Mouse (Mus musculus) testis, adult 2 months (tissue): ENCODE data around the gene Sh3d21. TPM values are rescaled to one million over a fixed set of nuclear protein-coding genes. Genes with fewer than 3 reads are reported as not detected.
A peak's percentile ranks its signal among the peaks of the same experiment; 100 is the strongest.

Experiments used
- H3K27ac ChIP-seq: fragments of 200-500 bp; 2 replicates; pipeline ENCODE4 v1.5.1; 2012; ENCODE audit warnings: low read depth, low read length; ENCODE audit not compliant: control insufficient read depth, insufficient read depth
- H3K27me3 ChIP-seq: fragments of 200-500 bp; 2 replicates; pipeline ENCODE4 v1.6.1; 2012; ENCODE audit warnings: mild to moderate bottlenecking, low read length, moderate library complexity; ENCODE audit not compliant: control insufficient read depth, insufficient read depth
- H3K36me3 ChIP-seq: fragments of 200-500 bp; 2 replicates; pipeline ENCODE4 v1.6.1; 2012; ENCODE audit warnings: mild to moderate bottlenecking, low read length; ENCODE audit not compliant: control insufficient read depth, insufficient read depth
- H3K4me1 ChIP-seq: fragments of 200-500 bp; 2 replicates; pipeline ENCODE4 v1.6.1; 2012; ENCODE audit warnings: low read length; ENCODE audit not compliant: control insufficient read depth, insufficient read depth
- H3K4me3 ChIP-seq: fragments of 200-500 bp; 2 replicates; pipeline ENCODE4 v1.5.1; 2012; ENCODE audit warnings: low read depth, mild to moderate bottlenecking, low read length, moderate library complexity, mixed read lengths; ENCODE audit not compliant: control insufficient read depth
- CTCF ChIP-seq: fragments of 200-500 bp; IDR thresholded peaks from 2 replicates; pipeline ENCODE4 v1.5.1; 2012; ENCODE audit warnings: low read depth, mild to moderate bottlenecking, inconsistent platforms, low read length, moderate library complexity; ENCODE audit not compliant: control insufficient read depth, insufficient read depth, insufficient replicate concordance
- POLR2A ChIP-seq: fragments of 200-500 bp; IDR thresholded peaks from 2 replicates; pipeline ENCODE4 v1.6.1; 2012; ENCODE audit warnings: low read depth, mild to moderate bottlenecking, inconsistent platforms, low read length, moderate library complexity; ENCODE audit not compliant: control insufficient read depth
- polyA plus RNA-seq: library from polyadenylated mRNA; depleted of rRNA; stranded (reverse); fragments of >200 nt; gene quantifications from 2 replicates; pipeline ENCODE4 v1.2.3, GENCODE M21; 2012

Gene Sh3d21
- polyA plus RNA-seq, 1 experiment = 285 TPM

DNA sequence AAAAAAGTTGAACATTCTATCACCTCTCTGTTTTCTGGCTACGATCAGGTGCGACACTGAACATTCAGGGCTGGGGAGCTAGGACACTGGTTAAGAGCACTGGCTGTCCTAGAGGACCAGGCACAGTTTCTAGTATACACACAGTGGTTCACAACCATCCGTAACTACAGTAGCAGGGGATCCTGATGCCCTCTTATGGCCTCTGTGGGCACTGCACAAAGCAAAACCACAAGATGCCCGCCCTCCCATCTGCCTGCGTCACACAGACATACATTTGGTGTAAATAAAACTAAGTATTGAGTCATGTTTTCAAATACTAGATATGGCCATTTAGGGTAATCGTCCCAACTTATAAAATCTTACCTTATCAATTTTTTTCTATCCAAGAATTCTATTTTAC, 5.7 kb downstream of the Sh3d21 start:
- Histone ChIP-seq H3K36me3 (no peaks in the 10 kb centered on the region), H3K27me3 (no peaks in the 10 kb centered on the region), H3K27ac (no peak overlapping the region), H3K4me3 (no peak overlapping the region), H3K4me1 (peaks cover 6% of the 10 kb centered on the region)
- TF ChIP-seq CTCF (peak; percentile 32; the same call in 1 of the 2 replicates), POLR2A (no peak)

GRCm38 (mm10) chr4:126156617-126157016, 6.7 kb downstream of the Sh3d21 start:
- H3K27me3 ChIP-seq = no peaks in the 10 kb centered on the region
- H3K4me3 ChIP-seq = no peak overlapping the region
- no peaks in the 10 kb centered on the region; the same call in 1 of the 2 replicates for H3K4me1 ChIP-seq
- H3K36me3 ChIP-seq = no peaks in the 10 kb centered on the region
- no peak overlapping the region for H3K27ac ChIP-seq
- no peak for TF ChIP-seq POLR2A
- peak; percentile 98; the same call in 1 of the 2 replicates for TF ChIP-seq CTCF

- H3K4me1 ChIP-seq = no peaks in the 10 kb centered on the region; the same call in 1 of the 2 replicates
- H3K36me3 ChIP-seq = no peaks in the 10 kb centered on the region
- no peak overlapping the region for H3K4me3 ChIP-seq
- TF ChIP-seq POLR2A = no peak
- no peak for TF ChIP-seq CTCF
- H3K27me3 ChIP-seq = no peaks in the 10 kb centered on the region
- H3K27ac ChIP-seq = no peak overlapping the region
Measured at GRCm38 (mm10) chr4:126155869-126156268, 7.4 kb downstream of the Sh3d21 start.

GRCm38 (mm10) chr4:126155183-126155582, 8.1 kb downstream of the Sh3d21 start:
- H3K27ac ChIP-seq = no peak overlapping the region
- H3K4me1 ChIP-seq = no peaks in the 10 kb centered on the region; the same call in 1 of the 2 replicates
- no peaks in the 10 kb centered on the region for H3K36me3 ChIP-seq
- H3K4me3 ChIP-seq = no peak overlapping the region
- TF ChIP-seq CTCF (no peak), POLR2A (no peak)
- no peaks in the 10 kb centered on the region for H3K27me3 ChIP-seq

GRCm38 (mm10) chr4:126152864-126153263, 10.4 kb downstream of the Sh3d21 start:
- H3K27ac ChIP-seq = no peak overlapping the region
- H3K27me3 ChIP-seq = no peaks in the 10 kb centered on the region
- H3K36me3 ChIP-seq = no peaks in the 10 kb centered on the region
- no peak overlapping the region for H3K4me3 ChIP-seq
- H3K4me1 ChIP-seq = peaks cover 12% of the 10 kb centered on the region
- no peak for TF ChIP-seq POLR2A
- no peak for TF ChIP-seq CTCF

GRCm38 (mm10) chr4:126151701-126152440, 11.4 kb downstream of the Sh3d21 start:
- Histone ChIP-seq H3K36me3 (no peaks in the 10 kb centered on the region), H3K27ac (no peak overlapping the region), H3K4me3 (no peak overlapping the region), H3K27me3 (no peaks in the 10 kb centered on the region), H3K4me1 (peaks cover 17% of the 10 kb centered on the region)
- TF ChIP-seq POLR2A = no peak
- TF ChIP-seq CTCF = no peak

GRCm38 (mm10) chr4:126150949-126151320, 12.4 kb downstream of the Sh3d21 start:
- Histone ChIP-seq H3K4me3 (no peak overlapping the region), H3K27ac (no peak overlapping the region), H3K27me3 (no peaks in the 10 kb centered on the region)

More at GRCm38 (mm10) chr4:126150949-126151320, 12.4 kb downstream of the Sh3d21 start:
- TF ChIP-seq POLR2A = no peak
- no peak for TF ChIP-seq CTCF
- no peaks in the 10 kb centered on the region for H3K36me3 ChIP-seq
- peaks cover 17% of the 10 kb centered on the region for H3K4me1 ChIP-seq
